ENCODE assay signal across 10 mouse cellular contexts in genomic region chr12:91313974-91314587, GRCm38 (mm10).
DNase-seq lines count a peak whose midpoint lies in the region; ATAC-seq and TF ChIP-seq lines count a peak whose summit lies in the region.
"Had no signal": no experiment of that assay in that cellular context is flagged by ENCODE, and none has a peak within 500 bp of the region (broad histone marks: within the 10 kb centered on the region; RNA-seq: fewer than 3 reads in every experiment).

No protein-coding gene starts in this region.

- H3K9me3 ChIP-seq in ES-E14 (ENCODE audit: control insufficient read depth, insufficient read depth, low read depth, low read length) = no peaks in the 10 kb centered on the region
- no peaks in the 10 kb centered on the region for H3K9me3 ChIP-seq in hindbrain, embryonic 16.5 days (ENCODE audit: control insufficient read depth, low read length)
- H3K9me3 ChIP-seq in midbrain, embryonic 15.5 days = no peaks in the 10 kb centered on the region
- H3K9me3 ChIP-seq: embryonic facial prominence, embryonic 15.5 days; megakaryocyte, embryonic 14.5 days had no signal

- no peak overlapping the region for H3K4me3 ChIP-seq in ES-E14 (ENCODE audit: insufficient read depth in 1 of 2, low read depth in 1 of 2, low read length in 2 of 2, poor library complexity in 1 of 2, severe bottlenecking in 1 of 2)
- no peak overlapping the region for H3K4me3 ChIP-seq in cerebellum, adult 2 months (replicated peaks; ENCODE audit: insufficient read depth, low read depth, low read length)
- no peak overlapping the region for H3K4me3 ChIP-seq in hindbrain, embryonic 16.5 days (ENCODE audit: low read length)
- H3K4me3 ChIP-seq in midbrain, embryonic 15.5 days = no peak overlapping the region
- H3K4me3 ChIP-seq: embryonic facial prominence, embryonic 15.5 days; megakaryocyte, embryonic 14.5 days had no signal

- peak; percentile 48; the same call in 1 of the 2 replicates for TF ChIP-seq CTCF in cerebellum, adult 2 months (IDR thresholded peaks at IDR 0.05; ENCODE audit: borderline replicate concordance, insufficient read depth, low read depth, low read length)

- no peaks in the 10 kb centered on the region for H3K4me1 ChIP-seq in ES-E14 (ENCODE audit: control insufficient read depth in 2 of 2, insufficient read depth in 2 of 2, low read length in 2 of 2, poor library complexity in 1 of 2)
- H3K4me1 ChIP-seq in cerebellum, adult 2 months (ENCODE audit: control insufficient read depth, insufficient read depth, low read length) = no peaks in the 10 kb centered on the region; the same call in 1 of the 2 replicates
- no peaks in the 10 kb centered on the region for H3K4me1 ChIP-seq in hindbrain, embryonic 16.5 days (ENCODE audit: control insufficient read depth, insufficient read depth, low read depth, low read length)
- H3K4me1 ChIP-seq in midbrain, embryonic 15.5 days = 0 out of 2 replicates have a peak, but pooled peaks cover 2% of the 10 kb centered on the region
- H3K4me1 ChIP-seq: embryonic facial prominence, embryonic 15.5 days had no signal

- no peak overlapping the region for H3K4me2 ChIP-seq in hindbrain, embryonic 16.5 days (ENCODE audit: low read length)
- no peak overlapping the region for H3K4me2 ChIP-seq in midbrain, embryonic 15.5 days
- H3K4me2 ChIP-seq: embryonic facial prominence, embryonic 15.5 days had no signal

- in situ Hi-C loops in ES-E14 (cut with MboI; ENCODE audit: low sequenced_read_pairs in 2 of 2, unreplicated experiment in 2 of 2) = loop anchor here (10.0 to 25.0 kb wide), 3 partner anchors 569 to 752 kb away; partner anchors contain the start of gene Dio2 (in 1 of the 2)

- no peak overlapping the region for H3K27ac ChIP-seq in ES-E14 (ENCODE audit: insufficient read depth, low read depth, low read length, poor library complexity, severe bottlenecking)
- no peak overlapping the region for H3K27ac ChIP-seq in cerebellum, adult 2 months (ENCODE audit: insufficient read depth, low read length)
- no peak overlapping the region for H3K27ac ChIP-seq in hindbrain, embryonic 16.5 days (ENCODE audit: low read depth, low read length)
- no peak overlapping the region for H3K27ac ChIP-seq in midbrain, embryonic 15.5 days
- H3K27ac ChIP-seq: embryonic facial prominence, embryonic 15.5 days had no signal

- 50% methylated on average over 10 of the region's 10 CpGs for WGBS in cerebellum, adult 2 months
- 58% methylated on average over 10 of the region's 10 CpGs for WGBS in hindbrain, embryonic 16.5 days
- 51% methylated on average over 10 of the region's 10 CpGs for WGBS in midbrain, embryonic 15.5 days

- DNase-seq in layer of hippocampus, adult 11-12 months (ENCODE audit: low spot score) = peak; percentile 45
- no peak for DNase-seq in layer of hippocampus, postnatal 36 days
- peak; percentile 26 for DNase-seq in ES-E14 (ENCODE audit: low read depth, low spot score)
- peak in 1 of 2 experiments; percentile 55 for DNase-seq in cerebellum, adult 2 months
- DNase-seq in spleen, postnatal 14 days (ENCODE audit: low spot score in 2 of 2) = no peak
- DNase-seq in testis, postnatal 14 days (ENCODE audit: low spot score) = no peak

- no peaks in the 10 kb centered on the region for H3K36me3 ChIP-seq in ES-E14 (ENCODE audit: control insufficient read depth, insufficient read depth, low read length, poor library complexity, severe bottlenecking)
- no peaks in the 10 kb centered on the region for H3K36me3 ChIP-seq in hindbrain, embryonic 16.5 days (ENCODE audit: control insufficient read depth, insufficient read depth, low read length)
- no peaks in the 10 kb centered on the region for H3K36me3 ChIP-seq in midbrain, embryonic 15.5 days (replicated peaks)
- H3K36me3 ChIP-seq: embryonic facial prominence, embryonic 15.5 days had no signal

- no peak for TF ChIP-seq POLR2A in cerebellum, adult 2 months (IDR thresholded peaks at IDR 0.05; ENCODE audit: borderline replicate concordance, insufficient read depth, low read length)

- H3K27me3 ChIP-seq in cerebellum, adult 2 months (ENCODE audit: control insufficient read depth, insufficient read depth, low read length) = no peaks in the 10 kb centered on the region
- no peaks in the 10 kb centered on the region for H3K27me3 ChIP-seq in hindbrain, embryonic 16.5 days (replicated peaks; ENCODE audit: control insufficient read depth, insufficient read depth, low read length)
- no peaks in the 10 kb centered on the region for H3K27me3 ChIP-seq in midbrain, embryonic 15.5 days (replicated peaks)
- H3K27me3 ChIP-seq: embryonic facial prominence, embryonic 15.5 days; megakaryocyte, embryonic 14.5 days had no signal

- peak; percentile 83 for ATAC-seq in hindbrain, embryonic 16.5 days
- ATAC-seq in midbrain, embryonic 15.5 days (replicated peaks) = peak; percentile 75

- no peak overlapping the region for H3K9ac ChIP-seq in ES-E14 (ENCODE audit: insufficient read depth, low read depth, low read length, poor library complexity, severe bottlenecking)
- H3K9ac ChIP-seq in hindbrain, embryonic 16.5 days (ENCODE audit: low read depth, low read length) = no peak overlapping the region
- H3K9ac ChIP-seq in midbrain, embryonic 15.5 days = no peak overlapping the region
- H3K9ac ChIP-seq: embryonic facial prominence, embryonic 15.5 days had no signal

TF ChIP-seq in ES-E14, 5 proteins besides CTCF, POLR2A, EP300 and RAD21:
- TF ChIP-seq CHD2 (IDR thresholded peaks at IDR 0.05; ENCODE audit: low read depth, low read length) (no peak), ZNF384 (IDR thresholded peaks at IDR 0.05; ENCODE audit: low read depth, low read length) (no peak), ZC3H11A (IDR thresholded peaks at IDR 0.05; ENCODE audit: borderline replicate concordance, low read depth, low read length) (peak; percentile 70)

Comparison
In these comparisons a context has a peak if more than half of its experiments do, and no peak if none do; other contexts are left out.
1. DNase-seq: peak in layer of hippocampus, adult 11-12 months (single experiment) and ES-E14 (single experiment); none in layer of hippocampus, postnatal 36 days (0 of 2), spleen, postnatal 14 days (0 of 2) and testis, postnatal 14 days (single experiment).